Mouse (Mus musculus) mouse trophoblast stem cell (cell line): ENCODE data around the gene Fermt2.

Experiments
- in situ Hi-C, 2 experiments: fragments of 300-500 bp; cut with MseI, MboI; formaldehyde crosslinking; loops; 2 replicates in 1 of 2; 3 replicates in 1 of 2; pipeline ENCODE4 v1.15.1; 2025

Fermt2 gene

DNA sequence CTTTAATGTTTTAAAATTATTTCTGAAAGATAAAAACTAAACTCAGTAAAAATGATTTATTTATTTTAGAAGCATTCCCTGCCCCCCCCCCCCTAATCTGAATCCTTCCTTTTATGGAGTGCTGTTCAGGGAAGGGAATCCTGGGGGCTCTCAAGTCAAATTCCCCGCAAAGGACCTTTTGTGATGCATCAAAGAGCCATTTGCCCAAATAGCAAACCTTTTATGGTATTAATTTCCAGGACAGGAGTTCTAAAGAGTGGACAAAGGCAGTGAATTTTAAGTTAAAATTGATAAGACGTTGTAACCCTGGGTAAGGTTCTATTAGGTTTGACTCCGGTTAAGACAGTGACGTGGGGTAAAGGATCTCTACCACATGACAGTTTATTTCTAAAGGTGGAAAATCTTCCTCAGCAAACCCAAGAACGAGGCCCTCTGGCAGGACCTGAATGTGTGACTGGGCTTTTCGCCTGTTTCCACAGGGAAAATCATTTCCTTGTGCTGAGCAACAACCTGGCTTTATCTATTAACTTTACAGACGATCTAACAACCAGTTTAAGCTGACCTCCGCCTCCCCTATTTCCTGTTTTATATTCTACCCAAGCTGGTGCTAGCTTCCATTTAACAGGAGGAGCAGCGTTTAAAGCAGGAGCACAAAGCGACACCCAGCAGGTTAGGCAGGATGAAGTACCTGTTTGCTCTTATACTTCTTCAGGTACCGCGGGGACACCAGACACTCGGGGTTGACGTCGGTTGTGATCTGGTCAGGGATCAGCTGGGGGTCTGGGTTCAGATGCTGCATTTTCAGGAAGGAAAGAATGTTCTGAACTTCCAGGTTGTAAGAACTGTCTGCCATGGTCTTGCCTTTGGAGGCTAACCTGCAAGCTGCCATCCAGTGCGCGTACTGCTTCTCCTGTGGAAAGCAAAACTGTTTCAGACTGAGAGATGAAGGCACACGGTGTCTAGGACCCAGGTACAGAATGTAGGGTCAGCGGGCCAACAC lies 65.6 kb downstream of the Fermt2 start:
- in situ Hi-C loops, result no loop called here

- in situ Hi-C loops, result no loop called here
Observed at GRCm38 (mm10) chr14:45463599-45463998, 66.3 kb downstream of the Fermt2 start.

GRCm38 (mm10) chr14:45462875-45463475 lies 66.9 kb downstream of the Fermt2 start:
- in situ Hi-C loops, result no loop called here

DNA sequence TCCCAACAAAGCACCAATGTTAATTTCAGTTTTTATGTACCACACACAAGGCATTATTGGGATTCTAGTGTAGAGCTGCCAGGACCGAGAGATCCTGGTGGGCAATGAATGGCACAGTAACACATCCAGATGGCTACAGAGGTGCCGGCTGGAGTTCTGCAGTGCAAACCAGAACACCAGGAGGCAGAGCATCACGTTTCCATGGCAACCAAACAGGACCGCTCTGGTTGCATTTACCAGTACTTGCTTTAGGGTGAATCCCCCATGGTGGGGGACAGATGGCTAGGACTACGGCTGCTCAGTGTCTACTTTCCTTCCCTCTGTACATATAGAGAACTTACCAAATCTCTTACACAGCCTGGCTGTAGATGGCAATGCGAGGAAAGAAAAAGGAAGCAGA lies 67.5 kb downstream of the Fermt2 start:
- in situ Hi-C loops, result no loop called here

DNA sequence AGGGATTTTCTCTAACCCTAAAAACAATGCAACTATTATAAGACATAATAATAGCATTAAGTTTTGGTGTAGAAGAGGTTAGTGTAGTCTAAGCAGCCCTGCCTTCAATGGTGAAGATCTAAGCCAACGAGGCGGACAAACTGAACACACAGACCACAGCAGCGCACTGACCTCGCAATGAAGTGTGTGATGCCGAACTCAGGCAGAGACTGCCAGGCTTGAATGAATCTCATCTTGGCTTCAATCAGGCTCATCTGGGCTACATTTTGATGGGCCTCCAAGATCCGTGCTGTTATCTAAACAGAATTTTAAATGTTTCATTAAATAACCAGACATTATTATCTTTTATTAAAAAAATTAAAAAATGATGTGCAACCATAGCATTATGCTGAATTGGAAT lies 68.0 kb downstream of the Fermt2 start:
- in situ Hi-C loops, result no loop called here

GRCm38 (mm10) chr14:45460491-45460890 lies 69.4 kb downstream of the Fermt2 start:
- in situ Hi-C loops, result no loop called here

- in situ Hi-C loops, result no loop called here
Observed at GRCm38 (mm10) chr14:45459877-45460276, 70.0 kb downstream of the Fermt2 start.

- in situ Hi-C loops, result no loop called here
Observed at GRCm38 (mm10) chr14:45457003-45457402, 72.9 kb downstream of the Fermt2 start.

- in situ Hi-C loops, result no loop called here
Observed at GRCm38 (mm10) chr14:45456502-45456846, 73.4 kb downstream of the Fermt2 start.

DNA sequence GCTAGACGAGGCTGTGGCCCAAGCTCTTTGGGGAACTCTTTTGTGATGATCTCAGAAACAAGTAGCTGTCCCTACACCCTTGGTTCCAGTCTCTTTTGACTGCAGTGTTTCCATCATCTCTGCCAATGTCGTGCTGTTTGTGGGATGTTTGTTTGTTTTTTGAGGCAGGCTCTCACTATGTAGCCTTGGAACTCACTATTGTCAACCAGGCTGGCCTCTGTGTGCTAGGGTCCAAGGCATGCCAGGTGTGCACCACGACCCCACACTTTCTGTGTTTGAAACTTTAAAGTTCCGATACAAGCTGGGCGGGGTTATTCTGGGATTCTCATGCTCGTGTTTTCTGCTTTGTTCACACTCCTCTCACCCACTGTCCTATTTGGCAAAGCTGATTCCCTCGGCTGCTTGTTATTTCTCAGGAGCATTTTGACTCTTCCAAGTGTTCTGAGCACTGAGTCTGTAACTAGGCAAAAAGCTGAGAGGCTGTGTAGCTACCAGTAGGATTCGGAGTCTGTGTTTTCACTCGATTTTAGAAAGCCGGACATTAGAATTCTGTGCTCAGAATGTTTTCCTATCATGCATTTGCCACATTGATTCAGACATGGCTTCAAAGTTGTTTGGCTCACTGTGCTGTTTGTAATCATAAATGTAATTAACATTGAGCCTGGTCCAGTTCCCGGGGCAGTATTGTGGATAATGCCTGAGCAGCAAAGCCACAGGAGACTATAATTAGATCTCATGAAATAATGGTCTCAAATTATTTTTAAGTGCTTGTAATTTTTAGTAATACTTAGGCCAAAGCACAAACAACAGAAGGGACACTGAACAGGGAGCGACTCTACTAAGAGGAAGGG lies 74.0 kb downstream of the Fermt2 start:
- in situ Hi-C loops, result no loop called here

- in situ Hi-C loops, result no loop called here
Observed at GRCm38 (mm10) chr14:45453538-45454233, 76.2 kb downstream of the Fermt2 start.

DNA sequence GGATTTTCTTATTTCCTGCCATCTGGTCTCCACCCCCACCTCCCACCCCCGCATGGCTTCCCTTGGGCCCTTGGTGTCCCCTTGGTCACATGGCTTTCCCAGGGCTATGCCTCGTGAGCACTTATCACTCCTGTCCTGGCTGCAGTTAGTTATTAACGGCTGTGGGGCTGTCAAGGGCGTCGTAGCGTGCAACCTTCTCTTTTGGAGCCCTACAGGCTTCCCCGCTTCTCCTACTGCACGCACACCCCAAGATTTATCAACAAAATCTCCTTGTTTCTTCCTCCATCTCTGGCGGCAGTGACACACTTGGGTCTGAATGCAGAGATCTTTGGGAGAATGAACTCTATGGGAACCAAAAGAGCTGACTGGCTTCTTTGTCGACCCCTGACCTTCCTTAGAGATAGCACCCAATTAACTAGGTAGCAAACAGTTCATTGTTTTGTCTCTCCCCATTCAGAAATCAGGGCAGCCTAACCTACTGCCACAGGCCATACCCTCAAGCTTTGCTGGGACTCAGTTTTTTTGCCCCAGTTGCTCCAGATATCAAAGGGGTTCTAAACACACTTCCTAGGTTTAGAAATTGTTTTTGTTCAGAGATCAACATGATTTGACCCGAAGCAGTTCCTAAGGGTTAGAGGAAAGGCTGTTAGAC lies 76.9 kb downstream of the Fermt2 start:
- in situ Hi-C loops, result no loop called here

GRCm38 (mm10) chr14:45452148-45452547 lies 77.8 kb downstream of the Fermt2 start:
- in situ Hi-C loops, result no loop called here

GRCm38 (mm10) chr14:45451090-45451489 lies 78.8 kb downstream of the Fermt2 start:
- in situ Hi-C loops, result no loop called here

DNA sequence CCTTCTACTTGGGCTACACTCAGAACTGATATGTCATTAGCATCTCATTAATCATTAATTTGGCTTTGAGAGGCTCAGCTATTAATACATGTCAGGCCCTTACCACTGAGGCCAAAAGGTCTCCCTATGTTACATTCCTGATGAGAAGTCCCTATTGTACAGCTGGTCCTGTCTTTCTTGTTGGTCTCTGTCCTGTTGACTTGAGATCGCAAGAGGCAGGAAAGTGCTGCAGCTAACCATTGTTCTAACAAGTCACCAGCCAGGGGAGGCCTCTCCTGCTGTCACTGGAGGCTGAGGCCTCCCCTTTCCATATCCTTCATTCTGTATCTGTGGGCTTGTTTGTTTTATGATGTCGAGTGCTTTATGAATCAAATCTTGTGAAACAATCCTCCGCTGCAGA lies 83.1 kb downstream of the Fermt2 start:
- in situ Hi-C loops, result no loop called here

- in situ Hi-C loops, result no loop called here
Observed at GRCm38 (mm10) chr14:45445445-45445844, 84.5 kb downstream of the Fermt2 start.

GRCm38 (mm10) chr14:45444870-45445269 lies 85.0 kb downstream of the Fermt2 start:
- in situ Hi-C loops, result no loop called here

- in situ Hi-C loops, result no loop called here
Observed at GRCm38 (mm10) chr14:45442781-45443560, 86.9 kb downstream of the Fermt2 start.

DNA sequence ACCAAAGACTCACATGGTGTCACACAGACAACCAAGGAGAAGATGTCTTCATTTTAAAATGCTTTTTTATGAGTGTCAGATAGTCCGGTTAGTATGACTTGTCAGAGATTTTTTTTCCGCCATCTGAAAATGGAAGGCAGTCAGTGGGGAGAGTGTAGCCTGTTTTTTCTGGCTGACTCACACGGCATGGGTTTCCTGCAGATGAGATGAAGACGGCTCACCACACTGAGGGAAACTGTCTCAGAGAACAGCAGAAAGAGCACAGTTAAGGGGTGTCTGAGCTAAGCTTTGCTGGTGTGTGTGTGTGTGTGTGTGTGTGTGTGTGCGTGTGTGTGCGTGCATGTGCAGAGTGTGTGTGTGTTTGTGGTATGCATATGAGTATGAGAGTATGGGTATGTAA lies 88.6 kb downstream of the Fermt2 start:
- in situ Hi-C loops, result no loop called here

GRCm38 (mm10) chr14:45439387-45439786 lies 90.5 kb downstream of the Fermt2 start:
- in situ Hi-C loops, result no loop called here
